In the genomic region with DNA sequence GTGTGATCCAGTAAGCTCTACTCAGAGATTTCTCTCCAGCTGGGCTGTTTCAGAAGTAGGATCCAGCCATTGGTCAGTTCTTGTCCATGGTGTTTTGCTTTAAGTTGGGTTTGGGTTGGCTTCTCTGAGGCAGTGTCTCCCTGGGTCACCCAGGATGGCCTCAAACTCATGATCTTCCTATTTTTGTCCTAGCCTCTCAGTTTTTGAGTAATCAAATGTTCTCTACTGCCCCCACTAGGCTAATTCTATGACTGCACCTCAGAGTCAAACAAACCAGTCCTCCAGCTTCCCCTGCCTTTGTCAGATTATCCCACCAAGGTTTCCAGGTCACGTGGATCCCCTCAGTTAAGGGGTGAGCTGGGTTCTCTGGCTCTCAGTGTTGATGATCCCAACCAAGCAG, we compare ENCODE assay signal across 8 mouse cellular contexts. TPM values are rescaled to one million over a fixed set of nuclear protein-coding genes. Genes with fewer than 3 reads are reported as not detected.
A peak's percentile ranks its signal among the peaks of the same experiment; 100 is the strongest.
DNase-seq lines count a peak whose midpoint lies in the region; ATAC-seq and TF ChIP-seq lines count a peak whose summit lies in the region.

No protein-coding gene starts in this region.

- H3K4me2 ChIP-seq in midbrain, embryonic 14.5 days (ENCODE audit: low read length), result no peak overlapping the region
- no peak overlapping the region for H3K4me2 ChIP-seq in midbrain, embryonic 16.5 days (ENCODE audit: low read length)
- H3K4me2 ChIP-seq in myocyte (ENCODE audit: low read depth), result no peak overlapping the region

- TF ChIP-seq CTCF in bone marrow macrophage, adult 2 months (IDR thresholded peaks at IDR 0.05; ENCODE audit: low read depth, low read length), result peak; percentile 37; the same call in 1 of the 2 replicates

- no peak overlapping the region for H3K4me3 ChIP-seq in midbrain, embryonic 14.5 days (replicated peaks; ENCODE audit: low read depth, low read length)
- H3K4me3 ChIP-seq in midbrain, embryonic 16.5 days (ENCODE audit: low read depth, low read length), result no peak overlapping the region
- no peak overlapping the region for H3K4me3 ChIP-seq in bone marrow macrophage, adult 2 months (ENCODE audit: insufficient read depth, low read length)
- H3K4me3 ChIP-seq in myocyte, result no peak overlapping the region

- no peaks in the 10 kb centered on the region for H3K36me3 ChIP-seq in midbrain, embryonic 14.5 days (ENCODE audit: control insufficient read depth, insufficient read depth, low read length)
- no peaks in the 10 kb centered on the region for H3K36me3 ChIP-seq in midbrain, embryonic 16.5 days (ENCODE audit: control insufficient read depth, insufficient read depth, low read length)
- no peaks in the 10 kb centered on the region for H3K36me3 ChIP-seq in myocyte (ENCODE audit: control insufficient read depth, insufficient read depth)

- no peak overlapping the region for H3ac ChIP-seq in myocyte (ENCODE audit: control insufficient read depth, insufficient read length)

- no peaks in the 10 kb centered on the region for H3K4me1 ChIP-seq in midbrain, embryonic 14.5 days (ENCODE audit: control insufficient read depth, insufficient read depth, low read length)
- no peaks in the 10 kb centered on the region for H3K4me1 ChIP-seq in midbrain, embryonic 16.5 days (ENCODE audit: control insufficient read depth, insufficient read depth, low read length)
- H3K4me1 ChIP-seq in bone marrow macrophage, adult 2 months (ENCODE audit: control insufficient read depth, insufficient read depth, low read length), result peaks cover 5% of the 10 kb centered on the region

- no peaks in the 10 kb centered on the region for H3K27me3 ChIP-seq in midbrain, embryonic 14.5 days (ENCODE audit: control insufficient read depth, insufficient read depth, low read length)
- no peaks in the 10 kb centered on the region for H3K27me3 ChIP-seq in midbrain, embryonic 16.5 days (ENCODE audit: control insufficient read depth, insufficient read depth, low read depth, low read length)
- H3K27me3 ChIP-seq in myocyte (ENCODE audit: control insufficient read depth, insufficient read depth, insufficient read length), result peaks cover 12% of the 10 kb centered on the region

- intact Hi-C loops in heart, postnatal 25 days (cut with DNase I), result loop anchor here (5.0 kb wide), 1 partner anchor 457 kb away; no protein-coding TSS in a partner anchor
- intact Hi-C loops in heart, postnatal 14 days (cut with DNase I), result loop anchor here (5.0 kb wide), 1 partner anchor 472 kb away; no protein-coding TSS in a partner anchor

- H3K9me3 ChIP-seq in midbrain, embryonic 14.5 days (ENCODE audit: control insufficient read depth, low read length), result no peaks in the 10 kb centered on the region
- H3K9me3 ChIP-seq in midbrain, embryonic 16.5 days (replicated peaks; ENCODE audit: control insufficient read depth, low read length, poor library complexity, severe bottlenecking), result no peaks in the 10 kb centered on the region

- ATAC-seq in midbrain, embryonic 14.5 days (ENCODE audit: low FRiP score, low TSS enrichment), result no peak
- ATAC-seq in midbrain, embryonic 16.5 days, result no peak

- peak; percentile 25 to 78 for DNase-seq in heart, adult 18-20 months
- DNase-seq in heart, postnatal 25 days (ENCODE audit: low spot score), result no peak
- peak; percentile 74 for DNase-seq in midbrain, embryonic 14.5 days
- DNase-seq in heart, postnatal 14 days, result peak; percentile 7 to 68
- no peak for DNase-seq in frontal cortex, postnatal 10 days (ENCODE audit: low spot score in 2 of 2)

- no peak for TF ChIP-seq POLR2A in bone marrow macrophage, adult 2 months (IDR thresholded peaks at IDR 0.05; ENCODE audit: borderline replicate concordance, low read depth, low read length)
- TF ChIP-seq POLR2A in myocyte (IDR thresholded peaks at IDR 0.05; ENCODE audit: insufficient read length, low read depth), result no peak

- H3K27ac ChIP-seq in midbrain, embryonic 14.5 days (replicated peaks; ENCODE audit: low read depth, low read length), result no peak overlapping the region
- no peak overlapping the region for H3K27ac ChIP-seq in midbrain, embryonic 16.5 days (ENCODE audit: low read length)
- no peak overlapping the region for H3K27ac ChIP-seq in bone marrow macrophage, adult 2 months (ENCODE audit: insufficient read depth, low read depth, low read length)

- H3K9ac ChIP-seq in midbrain, embryonic 14.5 days (replicated peaks; ENCODE audit: low read length), result no peak overlapping the region
- H3K9ac ChIP-seq in midbrain, embryonic 16.5 days (ENCODE audit: low read depth, low read length), result no peak overlapping the region

- 3% methylated on average over 1 of the region's 1 CpGs for WGBS in midbrain, embryonic 14.5 days
- WGBS in midbrain, embryonic 16.5 days, result 0% methylated on average over 1 of the region's 1 CpGs

- H3K79me2 ChIP-seq in myocyte (ENCODE audit: control insufficient read depth, insufficient read depth), result no peaks in the 10 kb centered on the region

TF ChIP-seq in myocyte, 11 proteins besides CTCF, POLR2A, EP300 and RAD21:
- no peak for TF ChIP-seq TCF12 (IDR thresholded peaks at IDR 0.05; ENCODE audit: insufficient read depth, poor library complexity, severe bottlenecking)
- no peak for TF ChIP-seq MAX (IDR thresholded peaks at IDR 0.05; ENCODE audit: low read depth)
- peak; percentile 9 for TF ChIP-seq USF1 (IDR thresholded peaks at IDR 0.05; ENCODE audit: low read depth)
- no peak for TF ChIP-seq POLR2AphosphoS2 (IDR thresholded peaks at IDR 0.05; ENCODE audit: insufficient read length, low read depth)
- TF ChIP-seq CEBPB (IDR thresholded peaks at IDR 0.05; ENCODE audit: insufficient read depth, poor library complexity, severe bottlenecking), result no peak
- no peak for TF ChIP-seq MYOG (IDR thresholded peaks at IDR 0.05; ENCODE audit: control insufficient read depth in 1 of 3, insufficient read depth in 1 of 3, insufficient read length in 2 of 3, low read depth in 2 of 3)
- no peak for TF ChIP-seq TCF3 (IDR thresholded peaks at IDR 0.05; ENCODE audit: insufficient read length, low read depth)

RNA-seq across cellular contexts. Expression of gene Vac14, which starts 13.8 kb away (rescaled TPM):
- total RNA-seq in heart, adult 18-20 months (2021), result 10 to 100 TPM; 15.8 to 16.1 TPM
- total RNA-seq in heart, postnatal 25 days (2021), result 10 to 100 TPM; 14.7 to 15.3 TPM
- polyA plus RNA-seq in midbrain, embryonic 14.5 days (2014; fragmentation: Nextera tagmentation; extraction: Ambion mirVana), result 31.7 and 32.5 TPM in 2 replicates
- polyA plus RNA-seq in midbrain, embryonic 16.5 days (2015; fragmentation: Nextera tagmentation; extraction: Ambion mirVana), result 25.2 and 28.5 TPM in 2 replicates
- polyA plus RNA-seq in bone marrow macrophage, adult 2 months (2012; ENCODE audit: insufficient read depth, insufficient read length, missing spikeins), result 30.7 and 32.9 TPM in 2 replicates
- total RNA-seq in heart, postnatal 14 days (2021), result 10 to 100 TPM; 15.5 to 16.2 TPM
- 26.8 TPM for polyA plus RNA-seq in myocyte (2012; fragmentation: generic; extraction: Trizol)

Comparison
In these comparisons a context has a peak if more than half of its experiments do, and no peak if none do; other contexts are left out.
1. DNase-seq: peak in heart, adult 18-20 months (2 of 2), midbrain, embryonic 14.5 days (single experiment) and heart, postnatal 14 days (2 of 2); none in heart, postnatal 25 days (single experiment) and frontal cortex, postnatal 10 days (0 of 2).